Mouse (Mus musculus) layer of hippocampus, postnatal 25 days (tissue): ENCODE data around the gene Proca1. TPM values are rescaled to one million over a fixed set of nuclear protein-coding genes. Genes with fewer than 3 reads are reported as not detected.
"Not testable (repeated sequence)": the region's sequence is repeated elsewhere in the genome, so short reads cannot be mapped to it uniquely, and the experiment has no call there.

Experiments
- DNase-seq, 2 experiments: peaks; one replicate each; pipeline ENCODE4 v3.0.0; 2022; ENCODE audit warnings: mixed read lengths in 2 of 2, low spot score in 1 of 2; ENCODE audit errors: extremely low spot score in 1 of 2
- total RNA-seq, 2 experiments: library from RNA; stranded (reverse); gene quantifications; 2 replicates each; pipeline ENCODE4 v1.2.3; 2021

Gene Proca1
- total RNA-seq, 2 experiments from 2014 or later, result 5.0 to 5.4 TPM

GRCm38 (mm10) chr11:78179438-78179999 lies 13.7 kb upstream of the Proca1 start:
- DNase-seq, result no peak

- DNase-seq, result no peak
Measured at GRCm38 (mm10) chr11:78180081-78180761, 13.0 kb upstream of the Proca1 start.

- DNase-seq, result no peak
Measured at GRCm38 (mm10) chr11:78181830-78182357, 11.3 kb upstream of the Proca1 start.

- DNase-seq, result no peak
Measured at GRCm38 (mm10) chr11:78182450-78182849, 10.7 kb upstream of the Proca1 start.

GRCm38 (mm10) chr11:78182961-78183844 lies 10.0 kb upstream of the Proca1 start, which contains the start of gene Rpl23a:
Rpl23a (minus strand) TSS chr11:78183584.
- DNase-seq, result peak; percentile 70 to 88

- no peak for DNase-seq
Measured at GRCm38 (mm10) chr11:78183884-78184514, 9.2 kb upstream of the Proca1 start.

- not testable (repeated sequence) for DNase-seq
Measured at GRCm38 (mm10) chr11:78184702-78185101, 8.5 kb upstream of the Proca1 start.

GRCm38 (mm10) chr11:78188331-78189233 lies 4.6 kb upstream of the Proca1 start, which contains the start of gene Rab34:
Rab34 (plus strand) TSS chr11:78188430.
- peak; percentile 69 to 70 for DNase-seq

- peak; percentile 59 to 61 for DNase-seq
Measured at GRCm38 (mm10) chr11:78189234-78190040, 3.8 kb upstream of the Proca1 start.

- DNase-seq, result no peak
Measured at GRCm38 (mm10) chr11:78190041-78190440, 3.2 kb upstream of the Proca1 start.

GRCm38 (mm10) chr11:78194411-78195100 lies 1.4 kb downstream of the Proca1 start:
- no peak for DNase-seq

- DNase-seq, result no peak
Measured at GRCm38 (mm10) chr11:78195101-78195863, 2.1 kb downstream of the Proca1 start.

- no peak for DNase-seq
Measured at GRCm38 (mm10) chr11:78202372-78202771, 9.2 kb downstream of the Proca1 start.

- no peak for DNase-seq
Measured at GRCm38 (mm10) chr11:78204287-78204686, 11.1 kb downstream of the Proca1 start.

GRCm38 (mm10) chr11:78205361-78206206 lies 12.4 kb downstream of the Proca1 start:
- no peak for DNase-seq

- no peak for DNase-seq
Measured at GRCm38 (mm10) chr11:78207190-78207589, 14.0 kb downstream of the Proca1 start.
